Mouse (Mus musculus): Measurements from ENCODE around the gene Fam172a.

Fam172a gene

GRCm38 (mm10) chr13:77977121-77977520, 275.3 kb downstream of the Fam172a start:
- no peak for DNase-seq

GRCm38 (mm10) chr13:77982105-77982851, 280.4 kb downstream of the Fam172a start:
- DNase-seq, result no peak

GRCm38 (mm10) chr13:77982852-77983202, 281.0 kb downstream of the Fam172a start:
- no peak for DNase-seq

GRCm38 (mm10) chr13:77991189-77991886, 289.5 kb downstream of the Fam172a start:
- no peak for DNase-seq

- no peak for DNase-seq
These were observed 302.8 kb downstream of the Fam172a start for GRCm38 (mm10) chr13:78004649-78005048.

GRCm38 (mm10) chr13:78005344-78005743, 303.5 kb downstream of the Fam172a start:
- DNase-seq, result no peak

GRCm38 (mm10) chr13:78010176-78010575, 308.3 kb downstream of the Fam172a start:
- no peak for DNase-seq

GRCm38 (mm10) chr13:78024683-78025294, 323.0 kb downstream of the Fam172a start, which contains the start of gene Pou5f2:
Pou5f2 (plus strand) TSS chr13:78024902.
- peak; percentile 6 for DNase-seq

GRCm38 (mm10) chr13:78032821-78033220, 331.0 kb downstream of the Fam172a start:
- DNase-seq, result no peak

- DNase-seq, result no peak
These were observed 335.4 kb downstream of the Fam172a start for GRCm38 (mm10) chr13:78037203-78037602.

GRCm38 (mm10) chr13:78043203-78043602, 341.4 kb downstream of the Fam172a start:
- no peak for DNase-seq

GRCm38 (mm10) chr13:78045116-78045515, 343.3 kb downstream of the Fam172a start:
- DNase-seq, result no peak

GRCm38 (mm10) chr13:78087751-78088150, 385.9 kb downstream of the Fam172a start:
- DNase-seq, result no peak

- DNase-seq, result no peak
These were observed 388.9 kb downstream of the Fam172a start for GRCm38 (mm10) chr13:78090701-78091100.

- DNase-seq, result no peak
These were observed 390.1 kb downstream of the Fam172a start for GRCm38 (mm10) chr13:78091949-78092348.

GRCm38 (mm10) chr13:78094352-78094751, 392.5 kb downstream of the Fam172a start:
- DNase-seq, result no peak

- no peak for DNase-seq
These were observed 393.5 kb downstream of the Fam172a start for GRCm38 (mm10) chr13:78095071-78095973.

- no peak for DNase-seq
These were observed 397.1 kb downstream of the Fam172a start for GRCm38 (mm10) chr13:78098858-78099445.

GRCm38 (mm10) chr13:78099746-78100530, 398.1 kb downstream of the Fam172a start:
- DNase-seq, result no peak

GRCm38 (mm10) chr13:78100664-78101063, 398.8 kb downstream of the Fam172a start:
- no peak for DNase-seq

GRCm38 (mm10) chr13:78102337-78102736, 400.5 kb downstream of the Fam172a start:
- no peak for DNase-seq

GRCm38 (mm10) chr13:78104851-78105250, 403.0 kb downstream of the Fam172a start:
- DNase-seq, result no peak
